Mouse (Mus musculus) kidney, postnatal 0 days (tissue): ENCODE results near the gene Fbxl16. TPM values are rescaled to one million over a fixed set of nuclear protein-coding genes. Genes with fewer than 3 reads are reported as not detected.

Experiments used
- ATAC-seq: fragments of 200-750 bp; cut with Nextera tagmentation; replicated peaks from 2 replicates; pipeline ENCODE4 v1.8.0; 2017; ENCODE audit warnings: low read depth, moderate number of reproducible peaks, moderate TSS enrichment, moderate library complexity; ENCODE audit not compliant: low FRiP score
- DNase-seq: peaks from one replicate; pipeline ENCODE4 v3.0.0-alpha.2; 2016; ENCODE audit warnings: low spot score
- H3K27ac ChIP-seq: fragments of 300-500 bp; sonication (generic); 2 replicates; pipeline ENCODE4 v1.5.1; 2014; ENCODE audit warnings: mild to moderate bottlenecking
- H3K27me3 ChIP-seq: fragments of 300-500 bp; sonication (generic); 2 replicates; pipeline ENCODE4 v1.6.1; 2014; ENCODE audit warnings: low read length, mixed read lengths; ENCODE audit not compliant: insufficient read depth
- H3K36me3 ChIP-seq: fragments of 300-500 bp; sonication (generic); 2 replicates; pipeline ENCODE4 v1.6.1; 2014; ENCODE audit warnings: low read length, mixed read lengths; ENCODE audit not compliant: insufficient read depth
- H3K4me1 ChIP-seq: fragments of 300-500 bp; sonication (generic); replicated peaks from 2 replicates; pipeline ENCODE4 v1.6.1; 2014; ENCODE audit warnings: antibody characterized with exemption, low read length, mixed read lengths; ENCODE audit not compliant: insufficient read depth
- H3K4me2 ChIP-seq: fragments of 300-500 bp; sonication (generic); 2 replicates; pipeline ENCODE4 v1.6.1; 2014; ENCODE audit warnings: mild to moderate bottlenecking, low read length, moderate library complexity, mixed read lengths
- H3K4me3 ChIP-seq: fragments of 300-500 bp; sonication (generic); replicated peaks from 2 replicates; pipeline ENCODE4 v1.5.1; 2014; ENCODE audit warnings: low read depth, low read length
- H3K9ac ChIP-seq: fragments of 300-500 bp; sonication (generic); 2 replicates; pipeline ENCODE4 v1.6.1; 2014; ENCODE audit warnings: low read depth, low read length
- H3K9me3 ChIP-seq: fragments of 300-500 bp; sonication (generic); replicated peaks from 2 replicates; pipeline ENCODE4 v1.6.1; 2016; ENCODE audit warnings: low read length, inconsistent platforms, mixed read lengths
- CTCF ChIP-seq: IDR thresholded peaks from 2 replicates; pipeline ENCODE4 v1.5.1; 2016; ENCODE audit warnings: antibody characterized with exemption, low read depth, mild to moderate bottlenecking, moderate library complexity
- WGBS: fragments of 180-500 bp; shearing (Covaris S2); extraction: QIAGEN DNeasy Blood & Tissue Kit; methylation state at CpG from one replicate; pipeline ENCODE4 v1.1.7; 2014; 5-methylcytosine and 5-hydroxymethylcytosine counted together
- polyA plus RNA-seq: library from polyadenylated mRNA; unstranded; fragments of >200 nt; fragmentation: Nextera tagmentation; extraction: Ambion mirVana; gene quantifications from 2 replicates; pipeline ENCODE4 v1.2.1, GENCODE M21; 2015

Fbxl16 gene
- polyA plus RNA-seq, 1 experiment from 2014 or later, result 0.34 TPM

DNA sequence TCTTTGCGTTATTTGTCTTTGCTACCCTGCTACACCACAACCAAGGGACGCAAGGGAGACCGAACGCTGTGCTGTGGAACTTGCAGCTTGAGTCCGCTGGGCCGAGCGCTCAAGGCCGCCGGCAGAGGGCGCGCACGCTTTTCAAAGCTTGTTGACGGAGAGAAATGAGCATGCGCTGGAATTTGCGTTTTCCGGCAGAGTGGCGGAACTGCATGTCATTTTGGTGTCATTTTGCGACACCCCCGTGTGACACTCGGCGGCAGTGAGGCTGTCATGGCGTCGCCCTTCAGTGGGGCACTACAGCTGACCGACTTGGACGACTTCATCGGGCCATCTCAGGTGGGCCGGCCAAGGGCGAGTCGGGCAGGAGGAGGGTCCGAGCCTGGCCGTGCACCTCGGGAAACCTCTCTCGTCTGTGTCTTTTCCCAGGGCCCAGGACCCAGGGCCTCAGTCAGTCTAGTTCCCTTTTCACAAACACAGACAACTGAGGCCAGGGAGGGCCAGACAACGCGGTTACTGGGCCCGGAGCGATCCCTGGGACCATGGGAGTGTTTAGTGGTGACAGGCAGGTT, 35.2 kb upstream of the Fbxl16 start, which contains the start of gene Narfl:
Narfl (plus strand) TSS at position 228 of the 572 bp plus-strand sequence.
- no peaks in the 10 kb centered on the region for H3K9me3 ChIP-seq
- peaks cover 6% of the 10 kb centered on the region; the same call in 1 of the 2 replicates for H3K4me1 ChIP-seq
- H3K4me2 ChIP-seq, result peak within 1 kb of the TSS; percentile 84
- peak; percentile 86 for ATAC-seq
- no peaks in the 10 kb centered on the region for H3K27me3 ChIP-seq
- peak within 1 kb of the TSS; percentile 63 for H3K4me3 ChIP-seq
- DNase-seq, result peak; percentile 97
- 0 out of 2 replicates have a peak, but pooled peaks cover 9% of the 10 kb centered on the region for H3K36me3 ChIP-seq
- WGBS, result under 1% methylated on average over 37 of the region's 37 CpGs
- H3K27ac ChIP-seq, result 0 out of 2 replicates have a peak within 1 kb of the TSS, but pooled peaks have one; percentile 14
- peak; percentile 99 for TF ChIP-seq CTCF
- peak within 1 kb of the TSS; percentile 72 for H3K9ac ChIP-seq

DNA sequence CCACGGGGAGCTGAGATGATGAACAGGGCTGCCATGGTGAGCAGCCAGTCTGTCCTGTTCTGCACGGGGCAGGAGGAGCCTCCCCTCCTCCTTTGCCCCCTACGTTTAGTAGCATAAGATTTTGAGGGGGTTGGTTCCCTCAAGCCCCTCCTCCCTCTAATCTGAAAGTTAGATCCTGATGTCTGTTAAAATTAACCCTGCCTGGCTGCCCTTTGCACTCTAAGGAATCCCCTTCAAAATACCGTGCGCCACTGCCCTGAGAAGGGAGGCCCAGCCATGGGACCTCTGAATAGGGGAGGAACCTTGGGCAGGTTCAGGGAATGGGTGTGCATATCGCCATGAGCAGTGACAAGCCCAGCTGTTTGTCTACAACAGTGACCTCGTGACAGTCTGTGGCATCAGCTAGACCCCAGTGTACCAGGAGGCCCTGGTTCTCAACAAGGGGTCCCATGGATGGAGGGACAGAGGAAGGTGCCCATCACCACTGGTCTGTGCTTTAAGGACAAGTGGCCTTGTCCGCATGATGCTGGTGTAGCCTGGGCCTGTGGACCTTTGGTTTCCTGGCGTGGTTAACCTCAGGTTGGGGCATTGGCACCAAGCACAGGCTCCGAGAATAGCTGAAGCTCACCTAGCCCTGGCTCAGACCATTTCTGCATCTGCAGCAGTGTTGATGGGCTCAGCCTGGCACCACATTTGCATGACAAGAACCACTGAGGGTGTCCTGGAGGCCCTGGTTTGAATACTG, 33.4 kb upstream of the Fbxl16 start:
- DNase-seq (no peak), ATAC-seq (no peak)
- Histone ChIP-seq H3K4me1 (peaks cover 6% of the 10 kb centered on the region; the same call in 1 of the 2 replicates), H3K27me3 (no peaks in the 10 kb centered on the region), H3K36me3 (0 out of 2 replicates have a peak, but pooled peaks cover 15% of the 10 kb centered on the region), H3K9ac (no peak overlapping the region), H3K4me3 (no peak overlapping the region), H3K4me2 (no peak overlapping the region), H3K27ac (no peak overlapping the region), H3K9me3 (no peaks in the 10 kb centered on the region)
- TF ChIP-seq CTCF, result no peak
- WGBS, result 75% methylated on average over 10 of the region's 10 CpGs

DNA sequence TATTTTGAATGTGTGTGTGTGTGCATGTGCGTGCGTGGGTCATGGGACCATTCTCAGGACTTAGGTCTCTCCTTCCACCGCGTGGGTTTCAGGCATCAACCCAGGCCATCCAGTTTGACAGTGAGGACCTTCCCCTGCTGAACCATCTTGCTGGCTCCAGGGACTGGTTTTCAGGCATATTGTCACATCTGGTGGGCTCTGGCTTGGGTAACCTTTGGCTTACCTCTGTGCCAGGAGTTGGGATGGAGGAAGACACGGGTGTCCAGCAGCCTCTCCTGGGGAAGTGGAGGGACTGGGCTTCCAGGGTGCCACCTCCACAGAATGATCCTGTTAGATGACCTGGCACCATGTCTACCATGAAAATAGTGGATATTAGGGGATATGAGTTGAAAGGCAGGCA, 30.9 kb upstream of the Fbxl16 start:
- no peak for TF ChIP-seq CTCF
- H3K36me3 ChIP-seq, result peaks cover 34% of the 10 kb centered on the region; the same call in 1 of the 2 replicates
- no peaks in the 10 kb centered on the region for H3K27me3 ChIP-seq
- no peak for ATAC-seq
- peaks cover 6% of the 10 kb centered on the region; the same call in 1 of the 2 replicates for H3K4me1 ChIP-seq
- H3K9me3 ChIP-seq, result no peaks in the 10 kb centered on the region
- H3K4me2 ChIP-seq, result no peak overlapping the region
- H3K27ac ChIP-seq, result no peak overlapping the region
- 92% methylated on average over 5 of the region's 5 CpGs for WGBS
- no peak overlapping the region for H3K9ac ChIP-seq
- DNase-seq, result no peak
- no peak overlapping the region for H3K4me3 ChIP-seq

DNA sequence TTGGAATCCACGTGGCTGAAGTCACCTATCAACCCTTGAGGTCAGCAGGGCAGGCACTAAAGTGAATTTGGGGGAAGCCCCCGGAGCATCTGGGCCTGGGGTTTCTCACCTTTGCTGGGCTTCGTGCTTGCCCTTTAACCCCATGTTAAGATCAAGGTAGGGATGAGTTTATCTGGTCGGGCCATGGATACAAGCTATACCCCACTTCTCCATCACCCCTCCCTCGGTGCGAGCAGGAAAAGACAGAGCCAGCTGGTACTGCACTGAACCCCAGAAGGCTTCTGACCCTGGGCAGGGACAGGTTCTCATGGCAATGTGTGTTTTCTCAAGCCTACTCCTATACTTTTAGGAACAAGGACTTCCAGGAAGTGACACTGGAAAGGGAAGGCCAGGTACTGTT, 27.5 kb upstream of the Fbxl16 start:
- TF ChIP-seq CTCF, result no peak
- Histone ChIP-seq H3K9me3 (no peaks in the 10 kb centered on the region), H3K27ac (no peak overlapping the region), H3K4me1 (peaks cover 10% of the 10 kb centered on the region; the same call in 1 of the 2 replicates), H3K4me2 (no peak overlapping the region), H3K27me3 (no peaks in the 10 kb centered on the region), H3K36me3 (peaks cover 41% of the 10 kb centered on the region), H3K9ac (no peak overlapping the region), H3K4me3 (no peak overlapping the region)
- WGBS, result 76% methylated on average over 6 of the region's 6 CpGs
- DNase-seq, result no peak
- ATAC-seq, result no peak

DNA sequence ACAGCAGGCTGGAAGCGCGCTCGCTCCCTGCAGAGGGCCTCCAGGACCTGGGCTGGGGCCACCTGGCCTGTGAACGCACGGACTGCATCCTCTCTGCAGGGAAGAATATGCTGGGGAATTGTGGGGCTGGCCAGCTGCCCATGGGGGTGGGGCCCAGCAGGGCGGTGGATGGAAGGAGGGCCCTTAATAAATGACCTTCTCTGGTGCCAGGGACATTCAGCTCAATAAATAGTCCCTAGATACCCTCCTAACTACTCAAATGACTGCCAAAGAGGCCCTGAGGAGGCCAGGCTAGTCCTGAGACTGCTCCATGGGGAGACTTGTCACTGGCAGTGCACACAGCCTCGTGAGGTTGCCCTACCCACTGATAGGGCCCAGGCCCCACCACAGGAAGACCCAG, 25.8 kb upstream of the Fbxl16 start:
- peaks cover 32% of the 10 kb centered on the region for H3K36me3 ChIP-seq
- ATAC-seq, result no peak
- H3K4me2 ChIP-seq, result no peak overlapping the region
- 83% methylated on average over 7 of the region's 7 CpGs for WGBS
- H3K9me3 ChIP-seq, result no peaks in the 10 kb centered on the region
- H3K9ac ChIP-seq, result 0 out of 2 replicates have a peak overlapping the region, but pooled peaks have one; percentile 18
- no peak for DNase-seq
- H3K27me3 ChIP-seq, result no peaks in the 10 kb centered on the region
- peaks cover 10% of the 10 kb centered on the region; the same call in 1 of the 2 replicates for H3K4me1 ChIP-seq
- H3K4me3 ChIP-seq, result no peak overlapping the region
- H3K27ac ChIP-seq, result no peak overlapping the region
- no peak for TF ChIP-seq CTCF

DNA sequence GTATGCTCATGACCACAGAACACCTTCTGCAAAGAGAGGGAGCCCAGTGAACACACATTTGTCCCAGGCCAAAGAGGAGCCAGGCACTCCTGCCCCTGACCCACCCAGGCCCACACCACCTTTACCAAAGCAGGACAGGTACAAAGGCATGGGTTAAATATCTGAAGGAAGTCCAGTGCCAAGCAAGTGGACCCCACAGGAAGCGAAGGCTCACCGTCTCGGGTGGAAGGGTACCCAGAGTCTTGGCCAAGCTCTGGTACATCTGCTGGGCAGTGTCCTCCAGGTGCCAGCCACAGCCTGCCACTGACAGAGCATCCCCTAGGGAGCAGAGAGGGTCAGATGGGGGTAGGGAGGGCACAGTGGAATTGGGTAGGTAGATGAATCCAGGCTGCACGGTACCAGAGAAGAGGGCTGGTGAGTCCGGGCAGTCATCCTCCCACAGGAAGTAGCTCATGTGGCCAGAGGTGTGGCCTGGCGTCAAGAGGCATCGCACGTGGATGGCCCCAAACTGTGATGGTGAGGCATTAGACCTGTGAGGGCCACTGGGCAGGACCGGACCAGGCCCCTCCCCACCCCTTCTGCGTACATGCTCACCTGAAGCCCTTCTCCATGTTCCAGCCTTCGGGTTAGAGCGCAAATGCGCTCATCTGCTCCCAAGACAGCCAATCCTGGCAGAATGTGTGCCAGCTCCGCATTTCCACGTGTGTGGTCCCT, 24.9 kb upstream of the Fbxl16 start:
- Histone ChIP-seq H3K9ac (peak overlapping the region; percentile 59; the same call in 1 of the 2 replicates), H3K4me2 (peak overlapping the region; percentile 83), H3K36me3 (peaks cover 32% of the 10 kb centered on the region), H3K9me3 (no peaks in the 10 kb centered on the region), H3K27me3 (no peaks in the 10 kb centered on the region), H3K4me1 (peaks cover 10% of the 10 kb centered on the region; the same call in 1 of the 2 replicates), H3K27ac (no peak overlapping the region), H3K4me3 (peak overlapping the region; percentile 63; the same call in 1 of the 2 replicates)
- TF ChIP-seq CTCF, result no peak
- WGBS, result 67% methylated on average over 15 of the region's 15 CpGs
- no peak for ATAC-seq
- DNase-seq, result no peak
